Mouse (Mus musculus) CD4-positive, CD25-positive, alpha-beta regulatory T cell, adult 9 weeks (primary cell): ENCODE measurements around the gene Msh5. TPM values are rescaled to one million over a fixed set of nuclear protein-coding genes. Genes with fewer than 3 reads are reported as not detected.

ENCODE experiments used
- polyA plus RNA-seq: library from polyadenylated mRNA; unstranded; fragments of 100-300 nt; shearing (Covaris generic); gene quantifications from one replicate; pipeline ENCODE4 v1.2.1, GENCODE M21; 2017

The Msh5 gene
- 2.7 TPM for polyA plus RNA-seq

GRCm38 (mm10) chr17:35046681-35047455 lies at the start of gene Msh5:
TSS of gene Msh5 (minus strand) at chr17:35046745.

DNA sequence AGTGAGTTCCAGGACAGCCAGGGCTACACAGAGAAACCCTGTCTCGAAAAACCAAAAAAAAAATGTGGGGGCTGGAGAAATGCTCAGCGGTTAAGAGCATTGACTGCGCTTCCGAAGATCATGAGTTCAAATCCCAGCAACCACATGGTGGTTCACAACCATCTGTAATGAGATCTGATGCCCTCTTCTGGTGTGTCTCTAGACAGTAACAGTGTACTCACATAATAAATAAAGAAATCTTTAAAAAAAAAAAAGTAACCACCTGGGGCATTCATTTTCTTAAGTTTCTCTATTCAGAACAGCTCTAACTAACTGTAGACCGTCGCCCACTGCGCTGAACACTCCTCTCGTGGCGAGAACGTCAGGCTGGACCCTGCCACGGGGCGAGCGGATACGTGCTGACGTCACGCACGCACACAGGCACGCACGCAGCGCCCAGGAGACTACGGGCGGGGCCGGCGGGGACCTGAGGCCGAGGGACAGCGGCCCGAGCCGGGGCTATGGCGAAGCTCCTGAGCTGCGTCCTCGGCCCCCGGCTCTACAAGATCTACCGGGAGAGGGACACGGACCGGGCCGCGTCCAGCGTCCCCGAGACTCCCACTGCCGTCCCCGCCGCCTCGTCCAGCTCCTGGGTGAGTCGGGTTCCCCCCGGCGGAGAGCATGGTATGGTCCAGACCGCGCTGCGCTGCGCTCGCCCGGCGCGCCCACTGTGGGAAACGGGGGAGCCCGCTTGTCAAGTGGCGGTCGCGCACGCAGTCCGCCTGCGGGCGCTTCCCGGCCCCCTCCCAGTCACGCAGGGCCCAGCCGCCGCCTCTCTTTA lies 42.5 kb upstream of the Msh5 start, which contains the start of gene Abhd16a:
Abhd16a (plus strand) TSS at position 439 of the 820 bp plus-strand sequence.

DNA sequence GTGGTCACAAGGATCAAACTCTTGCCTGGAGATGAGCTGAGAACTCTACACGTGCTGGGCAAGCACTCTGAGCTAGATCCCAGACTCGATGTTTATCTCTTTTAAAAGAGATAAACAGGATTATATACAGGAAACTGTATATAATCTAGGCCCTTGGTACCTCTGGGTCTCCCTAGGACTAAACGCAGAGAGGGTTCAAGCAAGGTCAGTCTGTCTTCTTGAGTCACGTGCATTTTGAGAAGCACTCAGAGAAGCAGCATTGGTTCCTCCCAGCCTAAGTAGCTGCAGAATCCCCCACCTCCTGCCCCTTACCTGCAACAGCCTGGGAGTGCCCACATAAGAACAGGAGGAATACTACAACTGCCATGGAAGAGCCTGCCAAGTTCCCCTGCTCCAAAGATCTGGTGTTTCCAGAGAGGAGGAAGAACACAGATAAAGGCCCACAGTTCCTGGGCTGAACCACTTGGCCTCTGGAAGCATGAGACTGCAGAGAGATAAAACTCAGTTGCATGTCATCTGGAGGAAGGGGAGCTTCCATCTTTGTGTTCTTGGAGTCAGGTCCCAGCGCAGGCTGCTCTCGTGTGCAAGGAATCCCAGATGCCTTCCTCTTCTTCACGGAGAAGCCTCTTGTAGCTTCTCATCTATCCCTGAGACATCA lies 38.8 kb upstream of the Msh5 start, which contains the start of gene Ly6g6f:
Ly6g6f (minus strand) TSS at position 403 of the 658 bp plus-strand sequence.

DNA sequence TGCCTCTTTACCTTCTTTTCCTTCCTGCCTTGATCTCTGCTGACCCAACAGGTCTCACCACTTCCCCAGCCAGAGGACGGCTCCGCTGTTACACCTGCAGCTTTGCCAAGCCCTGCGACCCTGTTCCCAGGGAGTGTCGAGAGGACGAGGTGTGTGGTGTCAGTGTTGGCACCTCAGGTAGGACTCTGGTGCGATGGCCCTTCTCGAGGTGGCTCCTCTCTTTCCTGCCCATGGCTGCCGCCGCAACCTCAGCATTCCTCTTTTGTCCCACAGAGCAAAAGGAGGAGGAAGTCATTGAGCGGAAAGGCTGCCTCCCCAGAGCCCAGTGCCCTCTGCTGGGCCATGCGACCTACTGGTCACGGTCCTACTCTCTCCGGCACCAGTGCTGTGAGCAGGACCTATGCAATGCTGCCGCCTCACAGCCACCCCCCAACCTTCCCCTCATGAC lies 31.3 kb upstream of the Msh5 start, which contains the start of gene Ly6g6d:
Ly6g6d (minus strand) TSS at position 280 of the 448 bp plus-strand sequence.

GRCm38 (mm10) chr17:35076507-35077176 lies 30.1 kb upstream of the Msh5 start, which contains the start of gene Ly6g6e:
TSS of gene Ly6g6e (plus strand) at chr17:35076902.

DNA sequence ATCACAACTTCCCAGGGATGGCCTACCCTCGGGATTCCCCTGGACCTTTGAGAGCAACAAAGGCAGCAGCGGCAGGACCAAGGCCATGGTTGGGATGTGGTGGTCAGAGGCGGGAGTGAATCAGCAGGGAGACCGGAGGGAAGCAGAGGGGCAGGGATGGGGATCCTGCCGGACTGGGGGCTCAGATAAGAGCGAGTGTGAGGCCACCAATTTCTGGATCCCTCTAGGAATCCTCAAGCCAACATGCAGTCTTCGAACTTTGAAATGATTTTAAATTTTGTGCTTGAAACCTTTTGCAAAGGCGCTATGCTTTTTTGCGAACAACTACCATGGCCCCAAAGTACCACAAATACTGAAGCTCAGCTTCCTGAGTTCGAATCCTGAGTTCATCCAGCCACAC lies 19.5 kb upstream of the Msh5 start, which contains the start of gene Mpig6b:
Mpig6b (minus strand) TSS at position 101 of the 400 bp plus-strand sequence.

DNA sequence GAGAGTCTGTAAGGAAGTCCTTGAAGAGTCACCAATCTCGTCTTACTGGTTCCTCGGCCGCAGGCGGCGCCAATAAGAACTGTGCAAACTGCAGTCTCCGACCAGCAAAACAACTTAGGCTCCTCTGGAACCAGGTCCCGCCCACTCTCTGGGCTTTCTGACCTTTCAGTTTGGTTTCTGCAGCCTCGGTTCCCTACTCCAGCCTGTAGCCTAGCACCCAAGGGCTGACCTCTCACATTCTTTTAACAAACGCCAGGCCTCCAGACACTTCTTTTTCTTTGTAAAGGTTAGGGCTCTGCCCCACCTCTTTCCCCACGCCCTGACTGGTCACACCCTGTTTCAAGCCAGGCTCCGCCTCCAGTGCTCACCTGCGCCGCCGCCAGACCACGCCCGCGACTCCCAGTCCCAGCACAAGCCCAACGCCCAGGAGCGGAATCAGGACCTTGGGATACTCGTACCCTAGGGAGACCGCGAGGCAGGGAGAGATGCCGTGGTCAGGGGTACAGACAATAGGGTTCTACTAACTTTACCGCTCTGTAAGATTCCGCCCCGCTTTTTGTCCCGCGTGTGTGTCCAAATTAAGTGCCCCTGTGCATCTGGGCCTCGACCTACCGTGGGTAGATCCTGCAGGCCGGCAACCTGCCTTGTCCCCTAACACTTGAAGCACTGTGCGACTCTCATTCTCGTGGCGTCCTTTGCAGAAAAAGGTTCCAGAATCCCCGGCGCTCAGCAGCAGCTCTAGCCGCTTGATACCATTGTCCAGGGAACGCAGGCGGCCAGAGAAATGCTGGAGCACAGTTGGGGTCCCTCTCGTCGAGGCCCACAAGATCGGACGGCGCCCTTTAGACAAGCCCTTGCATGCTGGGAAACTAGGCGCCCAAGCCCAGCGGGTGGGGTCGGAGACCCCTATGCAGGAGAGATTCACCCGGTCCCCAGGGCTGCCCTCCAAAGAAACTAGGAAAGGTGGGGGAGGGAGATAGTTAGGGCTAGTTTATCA lies 18.7 kb upstream of the Msh5 start, which contains the start of gene Ly6g6c:
Ly6g6c (plus strand) TSS at position 438 of the 997 bp plus-strand sequence.

DNA sequence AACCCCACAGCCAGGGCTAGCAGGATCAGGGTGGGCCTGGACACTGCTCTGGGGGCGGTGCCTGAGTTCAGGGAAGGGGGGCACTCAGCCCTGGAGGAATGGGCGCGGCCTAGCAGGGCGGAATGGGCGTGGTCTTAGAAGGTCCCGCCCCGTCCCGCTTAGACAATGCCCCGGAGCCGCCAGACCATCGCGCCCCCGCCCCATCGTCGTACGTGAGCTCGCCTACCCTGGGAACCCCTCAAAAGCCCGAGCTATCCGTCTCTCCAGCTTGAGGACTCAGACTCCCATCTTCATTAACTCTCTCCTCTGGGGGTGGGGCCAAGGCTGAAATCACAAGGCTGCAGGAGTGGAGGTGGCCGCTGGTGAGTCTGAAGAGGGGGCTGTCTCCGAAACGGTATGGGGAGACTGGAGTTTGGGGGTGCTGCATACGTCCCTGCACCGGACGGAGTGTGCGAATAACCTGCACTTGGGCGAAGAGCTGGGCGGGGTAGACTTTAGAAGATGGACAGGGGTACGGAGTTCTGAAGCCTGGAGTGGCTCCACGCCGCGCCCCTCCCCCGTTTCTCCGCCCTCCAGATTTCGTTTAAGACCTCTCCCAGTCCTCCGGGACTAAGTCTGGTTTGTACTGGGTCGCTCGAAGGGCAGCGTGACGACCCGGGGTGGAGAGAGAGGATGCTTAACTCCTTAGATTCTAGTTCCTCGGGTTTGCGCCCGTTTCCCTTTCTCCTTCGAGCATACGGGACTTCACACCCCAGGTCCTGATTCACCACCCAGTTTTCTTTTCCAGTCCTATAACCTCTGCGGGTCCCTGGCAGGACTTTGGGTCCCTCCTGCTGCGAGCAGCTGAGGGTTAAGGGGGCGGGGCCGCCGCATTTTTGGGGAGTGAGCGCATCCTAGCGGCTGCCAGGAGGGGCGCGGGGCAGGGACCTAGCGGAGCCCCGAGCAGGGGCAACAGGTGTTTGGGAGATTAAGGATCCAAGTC lies 12.7 kb upstream of the Msh5 start, which contains the start of gene Ddah2:
Ddah2 (plus strand) TSS at position 125 of the 982 bp plus-strand sequence.

GRCm38 (mm10) chr17:35049561-35050016 lies 3.0 kb upstream of the Msh5 start, which contains the start of gene Clic1:
TSS of gene Clic1 (plus strand) at chr17:35049966.

GRCm38 (mm10) chr17:35027277-35028068 lies 19.1 kb downstream of the Msh5 start, which contains the start of gene Sapcd1:
TSS of gene Sapcd1 (minus strand) at chr17:35028016.

DNA sequence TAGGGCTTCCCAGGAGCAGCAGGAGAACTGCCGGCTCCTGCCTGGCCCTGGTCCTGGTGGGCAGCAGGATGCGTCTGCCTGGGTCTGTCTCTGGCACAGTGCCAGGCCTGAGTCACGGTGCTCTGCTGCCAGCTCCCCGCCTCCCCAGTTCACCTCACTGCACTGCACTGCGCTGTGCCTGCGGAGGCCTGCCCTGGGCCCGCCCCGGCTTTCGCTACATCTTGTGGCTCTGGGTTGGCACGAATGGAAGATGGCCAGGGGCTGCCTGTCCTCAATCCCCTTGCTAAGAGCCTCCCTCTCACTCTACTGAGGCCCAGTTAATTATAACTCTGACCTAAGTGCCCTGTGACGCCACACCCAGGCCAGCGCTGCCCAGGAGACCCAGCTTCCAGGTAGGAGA lies 30.2 kb downstream of the Msh5 start, which contains the start of gene Vwa7:
Vwa7 (plus strand) TSS at position 204 of the 400 bp plus-strand sequence.

DNA sequence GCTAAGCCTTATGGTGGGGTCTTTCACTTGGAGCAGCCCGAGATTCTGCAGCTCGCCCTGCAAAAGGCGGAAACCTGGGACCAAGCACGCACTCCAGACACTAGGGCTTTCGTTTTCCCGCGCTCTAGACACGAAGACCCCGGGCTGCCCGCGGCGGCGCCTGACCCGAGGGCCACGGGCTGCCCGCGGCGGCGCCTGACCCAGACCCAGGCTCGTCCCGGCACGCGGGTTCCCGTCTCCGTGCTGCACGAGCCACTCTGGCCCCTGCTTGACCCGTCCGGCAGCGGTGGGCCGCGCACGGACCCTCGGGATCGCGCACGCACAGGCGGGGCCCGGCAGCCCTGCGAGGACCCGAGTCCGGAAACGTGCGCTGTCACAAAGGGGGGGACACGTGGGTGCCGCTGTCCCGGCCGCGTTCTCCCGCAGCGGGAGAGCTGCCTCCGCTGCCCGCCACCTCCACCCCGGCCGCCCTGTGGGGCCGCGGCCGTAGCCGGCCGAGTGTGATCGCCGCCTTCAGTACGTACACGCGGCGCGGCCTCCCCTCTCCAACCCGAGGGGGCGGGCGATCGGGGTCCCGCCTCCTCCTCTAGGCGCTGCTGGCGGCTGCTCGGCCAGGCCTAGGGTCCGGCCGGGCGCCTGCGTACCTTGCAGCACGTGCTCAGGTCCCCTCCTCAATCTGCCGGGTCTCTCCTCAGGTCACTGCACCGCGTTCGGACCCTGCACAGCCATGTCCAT lies 45.7 kb downstream of the Msh5 start, which contains the start of gene Vars:
Vars (plus strand) TSS at position 271 of the 735 bp plus-strand sequence.

GRCm38 (mm10) chr17:34981690-34982180 lies 64.8 kb downstream of the Msh5 start, which contains the start of gene Lsm2:
TSS of gene Lsm2 (plus strand) at chr17:34981862.

